Mouse (Mus musculus): ENCODE data around the gene Cry1.

Gene Cry1

DNA sequence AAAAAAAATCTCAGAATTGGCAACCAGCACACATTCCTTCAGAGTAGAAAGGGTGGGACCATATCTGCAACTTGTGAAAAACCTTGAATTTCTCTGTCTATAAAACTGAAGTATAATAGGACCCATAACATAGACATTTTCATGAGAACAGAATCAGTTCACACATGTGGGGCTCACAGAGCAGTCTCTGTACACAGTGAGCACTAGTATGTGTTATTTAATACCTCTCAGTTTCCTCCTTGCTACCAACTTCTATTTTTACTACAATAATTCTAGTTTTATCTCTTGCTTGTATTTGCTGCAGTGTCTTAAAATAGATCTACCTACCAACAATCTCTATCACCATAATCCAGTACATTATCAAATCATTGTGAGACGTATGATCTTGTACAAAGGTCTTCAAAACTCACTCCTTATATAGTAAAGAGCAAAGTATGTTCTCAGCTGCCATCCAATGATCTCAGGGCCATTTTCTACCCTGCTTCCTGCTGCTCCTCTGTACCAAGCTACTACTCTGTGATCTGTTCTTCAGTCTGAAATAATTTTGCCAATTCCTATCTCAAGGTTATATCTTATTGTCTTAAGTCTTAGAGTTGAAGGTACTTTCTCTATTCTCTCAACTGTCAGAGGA is 24.8 kb downstream of the Cry1 start:
- DNase-seq (ENCODE audit: low read depth): no peak

DNA sequence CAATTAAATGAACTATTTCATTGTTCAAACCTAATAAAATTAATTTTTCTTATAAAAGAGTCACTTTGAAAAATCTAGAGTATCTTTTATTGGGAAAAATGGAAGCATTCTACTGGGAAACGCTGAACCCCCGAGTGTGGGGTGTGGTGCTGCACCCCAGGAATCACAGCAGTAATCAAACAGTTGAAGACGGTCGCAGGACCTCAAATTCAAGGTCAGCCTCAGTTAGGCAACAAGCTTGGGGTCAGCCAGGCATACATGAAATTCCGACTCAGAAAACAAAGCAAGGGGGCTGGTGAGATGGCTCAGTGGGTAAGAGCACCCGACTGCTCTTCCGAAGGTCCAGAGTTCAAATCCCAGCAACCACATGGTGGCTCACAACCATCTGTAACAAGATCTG is 27.4 kb downstream of the Cry1 start:
- no peak for DNase-seq (ENCODE audit: low read depth)

GRCm38 (mm10) chr10:85154195-85154594 is 30.7 kb downstream of the Cry1 start:
- peak; percentile 24 for DNase-seq (ENCODE audit: low read depth)

DNA sequence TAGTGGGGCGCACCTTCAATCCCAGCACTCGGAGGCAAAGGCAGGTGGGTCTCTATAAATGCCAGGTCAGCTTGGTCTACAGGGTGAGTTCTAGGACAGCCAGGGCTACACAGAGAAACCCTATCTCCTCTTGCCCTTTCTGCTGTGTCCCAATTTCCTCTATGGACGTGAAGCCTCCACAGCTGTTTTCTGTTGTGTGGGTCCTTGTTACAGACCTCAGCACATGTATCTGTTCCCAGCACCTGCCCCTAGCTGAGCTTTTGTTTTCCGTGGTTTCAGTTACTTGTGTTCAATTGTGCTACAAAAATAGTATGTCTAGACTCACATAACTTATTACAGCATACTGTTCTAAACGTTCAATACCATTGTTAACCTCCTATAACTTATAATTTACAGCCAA is 35.6 kb downstream of the Cry1 start:
- no peak for DNase-seq (ENCODE audit: low read depth)

GRCm38 (mm10) chr10:85146282-85146681 is 38.6 kb downstream of the Cry1 start:
- no peak for DNase-seq (ENCODE audit: low read depth)

GRCm38 (mm10) chr10:85141465-85141864 is 43.4 kb downstream of the Cry1 start:
- DNase-seq (ENCODE audit: low read depth): no peak

GRCm38 (mm10) chr10:85136573-85136972 is 48.3 kb downstream of the Cry1 start:
- no peak for DNase-seq (ENCODE audit: low read depth)

DNA sequence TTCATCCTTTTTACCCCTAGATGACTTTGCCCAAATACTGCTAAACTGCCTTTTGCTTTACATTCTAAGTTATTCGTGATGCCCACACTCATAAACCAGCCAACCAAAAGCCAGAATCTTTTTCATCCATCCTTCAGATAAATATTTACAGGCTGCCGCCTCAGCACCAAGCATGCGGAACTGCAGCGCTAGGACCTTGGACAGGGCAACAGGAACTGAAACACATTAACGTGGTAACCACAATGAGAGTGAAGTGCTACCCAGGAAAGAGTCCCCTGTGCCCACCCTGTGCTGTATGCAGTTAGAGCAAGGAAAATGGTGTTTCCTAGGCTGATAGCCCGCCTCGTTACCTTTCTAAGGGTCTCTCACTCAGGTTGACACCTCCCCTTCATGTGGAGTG is 56.4 kb downstream of the Cry1 start:
- no peak for DNase-seq (ENCODE audit: low read depth)

GRCm38 (mm10) chr10:85127395-85128287 is 57.2 kb downstream of the Cry1 start, which contains the start of gene Mterf2:
TSS of gene Mterf2 (minus strand) at chr10:85128027.
- DNase-seq (ENCODE audit: low read depth): peak; percentile 96

GRCm38 (mm10) chr10:85125184-85125583 is 59.7 kb downstream of the Cry1 start:
- no peak for DNase-seq (ENCODE audit: low read depth)

GRCm38 (mm10) chr10:85114409-85114808 is 70.5 kb downstream of the Cry1 start:
- no peak for DNase-seq (ENCODE audit: low read depth)

DNA sequence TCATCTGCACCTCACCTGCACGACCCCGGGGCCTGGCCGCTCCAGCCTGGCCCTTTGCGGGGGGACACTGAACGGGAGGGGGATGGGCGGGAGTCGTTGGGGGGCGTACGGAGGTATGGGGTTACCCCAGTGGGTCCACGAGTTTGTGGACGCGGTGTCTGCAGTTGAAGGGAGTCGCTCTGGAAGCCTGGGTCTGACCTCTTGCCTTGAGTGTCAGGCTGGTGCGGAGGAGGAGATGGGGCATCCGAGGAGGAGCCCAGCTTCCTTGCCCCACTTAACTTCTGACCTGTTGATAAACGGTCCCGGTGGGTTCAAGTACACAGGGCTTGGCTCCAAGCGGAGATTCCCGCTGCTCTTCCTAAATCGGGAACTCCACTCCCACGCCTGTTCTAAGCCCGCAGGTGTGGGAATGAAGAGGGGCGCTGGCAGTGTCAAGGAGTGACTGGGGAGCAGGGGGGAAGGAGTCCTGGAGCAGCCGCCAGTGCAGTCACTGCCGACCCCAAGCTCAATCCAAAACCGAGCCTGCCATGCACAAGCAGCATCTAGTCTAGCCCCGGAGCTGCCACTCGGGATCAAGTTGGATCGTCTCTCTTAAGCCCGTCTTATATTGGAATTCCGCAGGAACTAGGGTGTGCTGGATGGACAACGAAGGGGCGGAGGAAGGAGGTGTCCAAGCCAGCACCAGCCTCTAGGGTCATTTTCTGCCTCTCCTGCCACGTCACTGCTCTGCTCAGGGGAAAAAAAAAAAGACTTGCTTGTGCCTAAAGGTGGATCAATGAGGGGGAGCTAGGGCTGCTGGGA is 81.6 kb downstream of the Cry1 start:
- peak; percentile 36 for DNase-seq (ENCODE audit: low read depth)

DNA sequence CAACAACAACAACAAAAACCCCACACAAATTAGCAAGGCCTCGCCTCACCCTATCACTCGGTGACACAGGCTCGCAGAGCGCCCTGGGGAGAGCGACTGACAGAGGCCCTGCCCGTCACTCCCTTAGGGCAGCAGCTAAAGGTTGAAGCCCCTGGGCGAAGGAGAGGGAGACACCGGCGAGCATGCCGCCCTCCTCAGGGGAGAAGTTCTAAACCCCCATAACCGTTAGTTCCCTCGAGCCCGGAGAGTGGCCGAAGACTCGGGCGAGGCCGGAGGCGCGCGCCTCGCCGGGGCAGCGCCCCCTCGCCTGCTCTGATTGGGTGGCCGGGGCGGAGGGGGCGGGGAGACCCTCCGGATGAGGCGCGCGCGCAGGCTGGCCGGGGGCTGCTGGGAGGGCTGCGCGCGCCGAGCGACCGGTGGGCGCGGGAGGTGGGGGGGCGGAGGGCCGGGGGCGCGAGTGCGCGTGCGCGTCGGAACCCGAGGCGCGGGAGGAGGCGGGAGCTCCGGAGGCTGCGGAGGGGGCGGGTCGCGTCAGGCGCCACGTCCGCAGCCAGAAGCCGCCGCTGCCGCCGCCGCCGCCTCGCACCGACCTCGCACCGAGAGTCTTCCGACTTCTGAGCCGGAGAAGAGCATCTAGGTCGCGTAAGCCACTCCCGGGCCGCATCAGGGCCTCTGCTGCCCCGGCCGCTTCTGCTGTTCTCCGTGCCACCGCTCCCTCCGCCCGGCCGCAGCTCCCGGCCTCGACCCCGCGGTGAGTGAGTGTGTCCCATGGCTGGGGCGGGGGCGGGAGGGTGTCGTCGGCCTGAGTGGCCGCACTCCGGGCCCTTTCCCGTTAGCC is 82.4 kb downstream of the Cry1 start, which contains the start of the genes Fhl4 and Tmem263:
Fhl4 (minus strand) TSS at position 249 of the 838 bp plus-strand sequence.
Tmem263 (plus strand) TSS at position 381 of the 838 bp plus-strand sequence.
- peak; percentile 51 for DNase-seq (ENCODE audit: low read depth)

GRCm38 (mm10) chr10:85101841-85102240 is 83.0 kb downstream of the Cry1 start:
- no peak for DNase-seq (ENCODE audit: low read depth)

Data from fibroblast of lung, adult 2 months (primary cell).